23 mouse cellular contexts compared by ENCODE assay signal in the genomic region with DNA sequence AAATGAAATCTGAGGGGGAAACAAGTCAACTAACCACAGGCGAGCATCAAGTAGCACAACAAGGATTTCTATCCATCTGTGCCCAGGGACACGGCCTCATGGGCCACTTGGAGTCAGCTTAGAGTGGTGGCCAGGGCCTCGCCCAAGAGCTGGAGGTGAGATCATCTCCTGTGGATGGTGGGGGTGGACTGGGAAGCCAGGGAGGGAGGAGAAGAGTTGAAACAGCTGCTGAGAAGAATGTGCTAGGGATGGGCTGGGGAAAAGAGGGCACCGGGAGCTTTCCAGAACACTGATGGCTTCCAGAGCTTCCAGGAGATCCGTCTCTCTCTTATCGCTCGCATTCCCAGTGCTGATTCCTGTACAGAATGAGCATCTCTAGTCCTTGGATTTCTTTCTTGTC.
DNase-seq lines count a peak whose midpoint lies in the region; ATAC-seq and TF ChIP-seq lines count a peak whose summit lies in the region.
"Had no signal": no experiment of that assay in that cellular context is flagged by ENCODE, and none has a peak within 500 bp of the region (broad histone marks: within the 10 kb centered on the region; RNA-seq: fewer than 3 reads in every experiment).

No protein-coding gene starts in this region.

- no peaks in the 10 kb centered on the region for H3K27me3 ChIP-seq in myocyte (ENCODE audit: control insufficient read depth, insufficient read depth, insufficient read length)
- no peaks in the 10 kb centered on the region for H3K27me3 ChIP-seq in midbrain, embryonic 14.5 days (ENCODE audit: control insufficient read depth, insufficient read depth, low read length)
- H3K27me3 ChIP-seq: embryonic facial prominence, embryonic 12.5 days; forebrain, embryonic 12.5 days; hindbrain, embryonic 12.5 days; kidney, embryonic 15.5 days; limb, embryonic 15.5 days; lung, embryonic 15.5 days had no signal

- H3K4me1 ChIP-seq in midbrain, embryonic 14.5 days (ENCODE audit: control insufficient read depth, insufficient read depth, low read length): peaks cover 23% of the 10 kb centered on the region

- TF ChIP-seq POLR2A in myocyte (IDR thresholded peaks at IDR 0.05; ENCODE audit: insufficient read length, low read depth): no peak

- no peak overlapping the region for H3K9ac ChIP-seq in midbrain, embryonic 14.5 days (replicated peaks; ENCODE audit: low read length)
- H3K9ac ChIP-seq: embryonic facial prominence, embryonic 12.5 days; forebrain, embryonic 12.5 days; hindbrain, embryonic 12.5 days; kidney, embryonic 15.5 days; limb, embryonic 15.5 days; liver, embryonic 14.5 days; lung, embryonic 15.5 days had no signal

- intact Hi-C loops in gastrocnemius, adult 2 months (cut with DNase I): no loop called here
- intact Hi-C loops in gastrocnemius, postnatal 14 days (cut with DNase I; ENCODE audit: low total_unique reads): no loop called here

- H3K79me2 ChIP-seq in myocyte (ENCODE audit: control insufficient read depth, insufficient read depth): no peaks in the 10 kb centered on the region

- H3K4me3 ChIP-seq in gastrocnemius, adult 2 months: no peak overlapping the region
- H3K4me3 ChIP-seq in myocyte: no peak overlapping the region
- H3K4me3 ChIP-seq in midbrain, embryonic 14.5 days (replicated peaks; ENCODE audit: low read depth, low read length): no peak overlapping the region
- H3K4me3 ChIP-seq: embryonic facial prominence, embryonic 12.5 days; forebrain, embryonic 12.5 days; hindbrain, embryonic 12.5 days; kidney, embryonic 15.5 days; limb, embryonic 15.5 days; lung, embryonic 15.5 days had no signal

- no peaks in the 10 kb centered on the region for H3K36me3 ChIP-seq in myocyte (ENCODE audit: control insufficient read depth, insufficient read depth)
- H3K36me3 ChIP-seq in midbrain, embryonic 14.5 days (ENCODE audit: control insufficient read depth, insufficient read depth, low read length): no peaks in the 10 kb centered on the region
- H3K36me3 ChIP-seq: embryonic facial prominence, embryonic 12.5 days; forebrain, embryonic 12.5 days; hindbrain, embryonic 12.5 days; kidney, embryonic 15.5 days; limb, embryonic 15.5 days; lung, embryonic 15.5 days had no signal

- no peak for ATAC-seq in midbrain, embryonic 14.5 days (ENCODE audit: low FRiP score, low TSS enrichment)

- peak overlapping the region; percentile 39 for H3K4me2 ChIP-seq in myocyte (ENCODE audit: low read depth)
- no peak overlapping the region for H3K4me2 ChIP-seq in midbrain, embryonic 14.5 days (ENCODE audit: low read length)
- H3K4me2 ChIP-seq: embryonic facial prominence, embryonic 12.5 days; forebrain, embryonic 12.5 days; hindbrain, embryonic 12.5 days; kidney, embryonic 15.5 days; limb, embryonic 15.5 days; lung, embryonic 15.5 days had no signal

- H3K27ac ChIP-seq in gastrocnemius, adult 2 months: no peak overlapping the region
- H3K27ac ChIP-seq in midbrain, embryonic 14.5 days (replicated peaks; ENCODE audit: low read depth, low read length): no peak overlapping the region
- H3K27ac ChIP-seq: embryonic facial prominence, embryonic 12.5 days; hindbrain, embryonic 12.5 days; kidney, embryonic 15.5 days; limb, embryonic 15.5 days; liver, embryonic 14.5 days; lung, embryonic 15.5 days; macrophage had no signal

- 97% methylated on average over 7 of the region's 7 CpGs for WGBS in midbrain, embryonic 14.5 days

- TF ChIP-seq CTCF in gastrocnemius, adult 2 months (IDR thresholded peaks at IDR 0.05): no peak

- H3ac ChIP-seq in myocyte (ENCODE audit: control insufficient read depth, insufficient read length): no peak overlapping the region

- H3K9me3 ChIP-seq in midbrain, embryonic 14.5 days (ENCODE audit: control insufficient read depth, low read length): no peaks in the 10 kb centered on the region
- H3K9me3 ChIP-seq: embryonic facial prominence, embryonic 12.5 days; forebrain, embryonic 12.5 days; kidney, embryonic 15.5 days; limb, embryonic 15.5 days; lung, embryonic 15.5 days had no signal

- DNase-seq in gastrocnemius, adult 2 months: peak; percentile 47
- DNase-seq in gastrocnemius, postnatal 14 days: no peak
- peak; percentile 17 for DNase-seq in 3T3-L1 (ENCODE audit: low read depth, low spot score)
- peak; percentile 21 to 35 for DNase-seq in heart, adult 9 months (ENCODE audit: low spot score in 2 of 2)
- no peak for DNase-seq in midbrain, embryonic 14.5 days
- no peak for DNase-seq in lung, adult 18-20 months
- DNase-seq: adrenal gland, postnatal 10 days; cerebellum, adult 18-20 months; cerebellum, postnatal 14 days; kidney, adult 11 months; kidney, postnatal 36 days; layer of hippocampus, adult 9-11 months; right cerebral cortex, postnatal 14 days; spleen, adult 18-20 months had no signal

TF ChIP-seq in myocyte, 11 proteins besides CTCF, POLR2A, EP300 and RAD21:
- peak; percentile 35 for TF ChIP-seq TCF12 (IDR thresholded peaks at IDR 0.05; ENCODE audit: insufficient read depth, poor library complexity, severe bottlenecking)
- TF ChIP-seq MAX (IDR thresholded peaks at IDR 0.05; ENCODE audit: low read depth): peak; percentile 32
- peak; percentile 54 to 91 (median 88) for TF ChIP-seq MYOD1 (IDR thresholded peaks at IDR 0.05; ENCODE audit: control insufficient read depth in 1 of 3, insufficient read length in 2 of 3, low read depth in 2 of 3)
- TF ChIP-seq POLR2AphosphoS2 (IDR thresholded peaks at IDR 0.05; ENCODE audit: insufficient read length, low read depth): no peak
- no peak for TF ChIP-seq REST (IDR thresholded peaks at IDR 0.05; ENCODE audit: insufficient read depth, insufficient read length)
- peak in 1 of 3 experiments; percentile 81 for TF ChIP-seq MYOG (IDR thresholded peaks at IDR 0.05; ENCODE audit: control insufficient read depth in 1 of 3, insufficient read depth in 1 of 3, insufficient read length in 2 of 3, low read depth in 2 of 3)

Comparison
In these comparisons a context has a peak if more than half of its experiments do, and no peak if none do; other contexts are left out.
1. DNase-seq: peak in gastrocnemius, adult 2 months (single experiment), 3T3-L1 (single experiment) and heart, adult 9 months (2 of 2); none in gastrocnemius, postnatal 14 days (single experiment), midbrain, embryonic 14.5 days (single experiment) and lung, adult 18-20 months (0 of 2).